Mouse (Mus musculus): ENCODE measurements around the gene Psma7. TPM values are rescaled to one million over a fixed set of nuclear protein-coding genes. Genes with fewer than 3 reads are reported as not detected.

The Psma7 gene
- polyA plus RNA-seq, 2 experiments: 298 to 620 TPM

DNA sequence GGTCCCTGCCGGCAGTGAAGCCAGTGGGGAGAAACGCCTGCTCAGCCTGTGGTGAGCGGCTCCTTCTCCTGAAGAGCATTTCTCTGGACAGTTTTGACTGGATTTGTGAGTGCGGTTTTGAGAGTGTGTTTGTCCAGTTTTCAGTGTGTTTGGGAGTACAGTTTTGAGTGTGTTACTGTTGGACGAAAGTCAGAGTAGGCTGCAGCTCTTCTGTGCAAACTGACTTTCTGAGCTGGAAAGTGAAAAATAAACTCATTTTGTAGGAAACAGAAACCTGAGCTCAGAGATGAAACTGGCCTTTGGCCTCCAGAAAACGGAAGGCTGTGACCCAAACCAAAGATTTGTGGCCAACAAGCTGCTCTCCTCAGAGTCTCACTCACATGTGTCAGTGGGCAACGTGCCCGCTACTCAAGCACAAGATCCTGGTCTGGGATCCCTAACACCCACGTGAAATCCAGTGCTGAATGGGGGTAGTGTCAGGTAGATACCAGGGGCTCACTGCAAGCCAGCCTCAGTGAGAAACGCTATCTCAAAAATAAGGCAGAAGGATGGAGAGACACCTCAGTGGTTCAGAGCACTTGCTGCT lies 55.7 kb downstream of the Psma7 start:
- no peak overlapping the region for H3K4me2 ChIP-seq (replicated peaks; ENCODE audit: low read depth, low read length, severe bottlenecking)
- H3K4me1 ChIP-seq (ENCODE audit: control insufficient read depth, insufficient read depth, low read length): no peaks in the 10 kb centered on the region
- H3K9ac ChIP-seq (ENCODE audit: low read depth, low read length, severe bottlenecking): no peak overlapping the region
- no peak overlapping the region for H3K27ac ChIP-seq (replicated peaks; ENCODE audit: low read depth, low read length)
- WGBS: 77% methylated on average over 10 of the region's 10 CpGs
- TF ChIP-seq POLR2A (IDR thresholded peaks at IDR 0.05; ENCODE audit: borderline replicate concordance, extremely low read depth, insufficient read depth, insufficient read length): no peak
- H3K27me3 ChIP-seq (ENCODE audit: control insufficient read depth, insufficient read depth, low read length): no peaks in the 10 kb centered on the region
- no peaks in the 10 kb centered on the region for H3K36me3 ChIP-seq (ENCODE audit: control insufficient read depth, insufficient read depth, low read length)
- DNase-seq (ENCODE audit: low spot score): no peak
- no peaks in the 10 kb centered on the region for H3K9me3 ChIP-seq (ENCODE audit: control insufficient read depth, low read length)
- ATAC-seq (ENCODE audit: low FRiP score, low read depth): no peak
- no peak overlapping the region for H3K4me3 ChIP-seq (replicated peaks; ENCODE audit: low read length)

Other genes with a start within 250 kb of the Psma7 start
- 15.2 and 17.6 TPM in 2 replicates for gene Taf4, start 65.8 kb downstream of the Psma7 start, polyA plus RNA-seq (2012; rRNA removed)
- gene Taf4, start 65.8 kb downstream of the Psma7 start, polyA plus RNA-seq (2014; fragmentation: Nextera tagmentation; extraction: Ambion mirVana): 3.9 and 4.4 TPM in 2 replicates
- gene Lsm14b, start 17.4 kb downstream of the Psma7 start, polyA plus RNA-seq (2012; rRNA removed): 69.1 and 75.6 TPM in 2 replicates
- gene Lsm14b, start 17.4 kb downstream of the Psma7 start, polyA plus RNA-seq (2014; fragmentation: Nextera tagmentation; extraction: Ambion mirVana): 7.7 and 7.8 TPM in 2 replicates
- 9.1 and 11.4 TPM in 2 replicates for gene Ss18l1, start 76 bp upstream of the Psma7 start, polyA plus RNA-seq (2012; rRNA removed)
- gene Ss18l1, start 76 bp upstream of the Psma7 start, polyA plus RNA-seq (2014; fragmentation: Nextera tagmentation; extraction: Ambion mirVana): 3.5 and 4.9 TPM in 2 replicates
- gene Mtg2, start 28.2 kb upstream of the Psma7 start, polyA plus RNA-seq (2012; rRNA removed): 28.5 and 29.8 TPM in 2 replicates
- 22.1 and 24.3 TPM in 2 replicates for gene Mtg2, start 28.2 kb upstream of the Psma7 start, polyA plus RNA-seq (2014; fragmentation: Nextera tagmentation; extraction: Ambion mirVana)
- gene Hrh3, start 62.1 kb upstream of the Psma7 start, polyA plus RNA-seq (2012; rRNA removed): 0.04 and 0.10 TPM in 2 replicates
- gene Hrh3, start 62.1 kb upstream of the Psma7 start, polyA plus RNA-seq (2014; fragmentation: Nextera tagmentation; extraction: Ambion mirVana): 0.17 TPM in 1 of 2 replicates, not detected in the other
- gene Osbpl2, start 76.9 kb upstream of the Psma7 start, polyA plus RNA-seq (2012; rRNA removed): 23.2 and 28.6 TPM in 2 replicates
- gene Osbpl2, start 76.9 kb upstream of the Psma7 start, polyA plus RNA-seq (2014; fragmentation: Nextera tagmentation; extraction: Ambion mirVana): 42.2 and 42.7 TPM in 2 replicates
- 115 and 147 TPM in 2 replicates for gene Adrm1, start 129.1 kb upstream of the Psma7 start, polyA plus RNA-seq (2012; rRNA removed)
- gene Adrm1, start 129.1 kb upstream of the Psma7 start, polyA plus RNA-seq (2014; fragmentation: Nextera tagmentation; extraction: Ambion mirVana): 135 and 147 TPM in 2 replicates
- 47.3 and 56.7 TPM in 2 replicates for gene Lama5, start 183.4 kb upstream of the Psma7 start, polyA plus RNA-seq (2012; rRNA removed)
- gene Lama5, start 183.4 kb upstream of the Psma7 start, polyA plus RNA-seq (2014; fragmentation: Nextera tagmentation; extraction: Ambion mirVana): 30.4 and 31.2 TPM in 2 replicates
- 3,975 and 4,219 TPM in 2 replicates for gene Rps21, start 214.9 kb upstream of the Psma7 start, polyA plus RNA-seq (2012; rRNA removed)
- gene Rps21, start 214.9 kb upstream of the Psma7 start, polyA plus RNA-seq (2014; fragmentation: Nextera tagmentation; extraction: Ambion mirVana): 716 and 729 TPM in 2 replicates
- 37.7 and 45.8 TPM in 2 replicates for gene Cables2, start 231.1 kb upstream of the Psma7 start, polyA plus RNA-seq (2012; rRNA removed)
- 22.5 and 23.4 TPM in 2 replicates for gene Cables2, start 231.1 kb upstream of the Psma7 start, polyA plus RNA-seq (2014; fragmentation: Nextera tagmentation; extraction: Ambion mirVana)
- 2.0 and 2.3 TPM in 2 replicates for gene Rbbp8nl, start 247.4 kb upstream of the Psma7 start, polyA plus RNA-seq (2012; rRNA removed)
- 1.0 and 1.3 TPM in 2 replicates for gene Rbbp8nl, start 247.4 kb upstream of the Psma7 start, polyA plus RNA-seq (2014; fragmentation: Nextera tagmentation; extraction: Ambion mirVana)